ENCODE assay signal across 8 mouse cellular contexts in genomic region chr8:127227407-127227806, GRCm38 (mm10).
A peak's percentile ranks its signal among the peaks of the same experiment; 100 is the strongest.
DNase-seq lines count a peak whose midpoint lies in the region; ATAC-seq and TF ChIP-seq lines count a peak whose summit lies in the region.

No protein-coding gene starts in this region.

- no peak overlapping the region for H3K4me3 ChIP-seq in forebrain, embryonic 14.5 days (ENCODE audit: low read depth, low read length)
- no peak overlapping the region for H3K4me3 ChIP-seq in forebrain, embryonic 12.5 days (replicated peaks)
- H3K4me3 ChIP-seq in lung, adult 2 months (replicated peaks; ENCODE audit: extremely low read depth, low read depth, low read length): no peak overlapping the region

- H3K9me3 ChIP-seq in forebrain, embryonic 14.5 days (replicated peaks; ENCODE audit: control insufficient read depth, low read length): no peaks in the 10 kb centered on the region
- no peaks in the 10 kb centered on the region for H3K9me3 ChIP-seq in forebrain, embryonic 12.5 days

- no peak for TF ChIP-seq CTCF in lung, adult 2 months (IDR thresholded peaks at IDR 0.05; ENCODE audit: insufficient read depth, low read length)

- no peak for TF ChIP-seq POLR2A in lung, adult 2 months (IDR thresholded peaks at IDR 0.05; ENCODE audit: borderline replicate concordance, extremely low read depth, low read depth, low read length)

- peaks cover 11% of the 10 kb centered on the region for H3K4me1 ChIP-seq in forebrain, embryonic 14.5 days (ENCODE audit: control insufficient read depth, insufficient read depth, low read length)
- peaks cover 20% of the 10 kb centered on the region for H3K4me1 ChIP-seq in forebrain, embryonic 12.5 days
- peaks cover 12% of the 10 kb centered on the region; the same call in 1 of the 2 replicates for H3K4me1 ChIP-seq in lung, adult 2 months (ENCODE audit: control insufficient read depth, insufficient read depth, low read length)

- no peaks in the 10 kb centered on the region for H3K27me3 ChIP-seq in forebrain, embryonic 14.5 days (replicated peaks; ENCODE audit: control insufficient read depth, insufficient read depth, low read length)
- no peaks in the 10 kb centered on the region for H3K27me3 ChIP-seq in forebrain, embryonic 12.5 days

- intact Hi-C loops in gastrocnemius, postnatal 36 days (cut with DNase I): no loop called here

- H3K4me2 ChIP-seq in forebrain, embryonic 14.5 days (ENCODE audit: low read length): no peak overlapping the region
- H3K4me2 ChIP-seq in forebrain, embryonic 12.5 days: no peak overlapping the region

- H3K9ac ChIP-seq in forebrain, embryonic 14.5 days (ENCODE audit: low read length): no peak overlapping the region
- no peak overlapping the region for H3K9ac ChIP-seq in forebrain, embryonic 12.5 days

- ATAC-seq in forebrain, embryonic 14.5 days: peak; percentile 52; the same call in 1 of the 2 replicates
- ATAC-seq in forebrain, embryonic 12.5 days (ENCODE audit: low FRiP score): no peak
- 0 out of 2 replicates have a peak, but pooled peaks have one; percentile 20 for ATAC-seq in megakaryocyte progenitor cell, adult 5-6 weeks (replicated peaks; ENCODE audit: poor library complexity)

- DNase-seq in forebrain, embryonic 14.5 days (ENCODE audit: low spot score): peak; percentile 61
- peak; percentile 12 to 27 for DNase-seq in lung, adult 18-20 months
- no peak for DNase-seq in lung, adult 2 months
- peak; percentile 39 for DNase-seq in heart, adult 8-10 months (ENCODE audit: low spot score)
- no peak for DNase-seq in gastrocnemius, postnatal 36 days
- no peak for DNase-seq in yolk sac, embryonic 10.5 days (ENCODE audit: low spot score)

- no peaks in the 10 kb centered on the region for H3K36me3 ChIP-seq in forebrain, embryonic 14.5 days (ENCODE audit: control insufficient read depth, insufficient read depth, low read length)
- H3K36me3 ChIP-seq in forebrain, embryonic 12.5 days (replicated peaks): no peaks in the 10 kb centered on the region

- 77% methylated on average over 4 of the region's 4 CpGs for WGBS in forebrain, embryonic 14.5 days
- 87% methylated on average over 4 of the region's 4 CpGs for WGBS in forebrain, embryonic 12.5 days
- 60% methylated on average over 4 of the region's 4 CpGs for WGBS in lung, adult 2 months

- H3K27ac ChIP-seq in forebrain, embryonic 14.5 days (ENCODE audit: low read depth, low read length): no peak overlapping the region
- H3K27ac ChIP-seq in forebrain, embryonic 12.5 days: no peak overlapping the region

Comparison
In these comparisons a context has a peak if more than half of its experiments do, and no peak if none do; other contexts are left out.
1. DNase-seq: peak in forebrain, embryonic 14.5 days (single experiment), lung, adult 18-20 months (2 of 2) and heart, adult 8-10 months (single experiment); none in lung, adult 2 months (single experiment), gastrocnemius, postnatal 36 days (0 of 2) and yolk sac, embryonic 10.5 days (single experiment).